In genomic region chr9:122027081-122027913, GRCm38 (mm10) we compare ENCODE assay signal across 10 mouse cellular contexts. TPM values are rescaled to one million over a fixed set of nuclear protein-coding genes. Genes with fewer than 3 reads are reported as not detected.
A peak's percentile ranks its signal among the peaks of the same experiment; 100 is the strongest.
DNase-seq lines count a peak whose midpoint lies in the region; ATAC-seq lines count a peak whose summit lies in the region.
"Had no signal": no experiment of that assay in that cellular context is flagged by ENCODE, and none has a peak within 500 bp of the region (broad histone marks: within the 10 kb centered on the region; RNA-seq: fewer than 3 reads in every experiment).

No protein-coding gene starts in this region.

- H3K9me3 ChIP-seq in megakaryocyte, embryonic 14.5 days = no peaks in the 10 kb centered on the region
- no peaks in the 10 kb centered on the region for H3K9me3 ChIP-seq in embryonic facial prominence, embryonic 15.5 days (replicated peaks)
- H3K9me3 ChIP-seq in hindbrain, embryonic 12.5 days (replicated peaks) = no peaks in the 10 kb centered on the region
- no peaks in the 10 kb centered on the region for H3K9me3 ChIP-seq in liver, embryonic 11.5 days (ENCODE audit: control insufficient read depth, low read length)
- H3K9me3 ChIP-seq in stomach, embryonic 14.5 days (ENCODE audit: control insufficient read depth, low read depth, low read length) = no peaks in the 10 kb centered on the region

- WGBS in embryonic facial prominence, embryonic 15.5 days = 53% methylated on average over 6 of the region's 6 CpGs
- WGBS in hindbrain, embryonic 12.5 days = 67% methylated on average over 6 of the region's 6 CpGs
- 66% methylated on average over 6 of the region's 6 CpGs for WGBS in liver, embryonic 11.5 days
- 60% methylated on average over 6 of the region's 6 CpGs for WGBS in stomach, embryonic 14.5 days

- H3K4me3 ChIP-seq in megakaryocyte, embryonic 14.5 days (replicated peaks) = peak overlapping the region; percentile 57
- no peak overlapping the region for H3K4me3 ChIP-seq in embryonic facial prominence, embryonic 15.5 days (replicated peaks)
- H3K4me3 ChIP-seq in hindbrain, embryonic 12.5 days = no peak overlapping the region
- no peak overlapping the region for H3K4me3 ChIP-seq in liver, embryonic 11.5 days (ENCODE audit: low read depth, low read length)
- no peak overlapping the region for H3K4me3 ChIP-seq in stomach, embryonic 14.5 days (ENCODE audit: low read depth, low read length)
- H3K4me3 ChIP-seq: erythroblast, embryonic 14.5 days had no signal

- H3K36me3 ChIP-seq in megakaryocyte, embryonic 14.5 days (replicated peaks; ENCODE audit: low read length) = no peaks in the 10 kb centered on the region
- no peaks in the 10 kb centered on the region for H3K36me3 ChIP-seq in embryonic facial prominence, embryonic 15.5 days
- no peaks in the 10 kb centered on the region for H3K36me3 ChIP-seq in hindbrain, embryonic 12.5 days
- no peaks in the 10 kb centered on the region for H3K36me3 ChIP-seq in liver, embryonic 11.5 days (ENCODE audit: control insufficient read depth, insufficient read depth, low read length)
- no peaks in the 10 kb centered on the region for H3K36me3 ChIP-seq in stomach, embryonic 14.5 days (ENCODE audit: control insufficient read depth, insufficient read depth, low read length)

- ATAC-seq in megakaryocyte, adult 5-6 weeks (ENCODE audit: poor library complexity, severe bottlenecking) = no peak
- ATAC-seq in embryonic facial prominence, embryonic 15.5 days (ENCODE audit: insufficient number of reproducible peaks, low FRiP score, low TSS enrichment, low read depth) = peak; percentile 39; the same call in 1 of the 2 replicates
- ATAC-seq in hindbrain, embryonic 12.5 days (ENCODE audit: low FRiP score) = no peak
- no peak for ATAC-seq in liver, embryonic 11.5 days (replicated peaks; ENCODE audit: low FRiP score)
- peak; percentile 51; the same call in 1 of the 2 replicates for ATAC-seq in stomach, embryonic 14.5 days (ENCODE audit: insufficient number of reproducible peaks, insufficient read depth, low FRiP score, low read depth)

- DNase-seq in liver, embryonic 11.5 days (ENCODE audit: low spot score) = no peak
- no peak for DNase-seq in B cell, adult 2 months
- no peak for DNase-seq in thymus, postnatal 0 days (ENCODE audit: low spot score)

- H3K27me3 ChIP-seq in megakaryocyte, embryonic 14.5 days (replicated peaks) = no peaks in the 10 kb centered on the region
- H3K27me3 ChIP-seq in embryonic facial prominence, embryonic 15.5 days = no peaks in the 10 kb centered on the region
- no peaks in the 10 kb centered on the region for H3K27me3 ChIP-seq in hindbrain, embryonic 12.5 days
- H3K27me3 ChIP-seq in liver, embryonic 11.5 days (replicated peaks; ENCODE audit: control insufficient read depth, insufficient read depth, low read length) = no peaks in the 10 kb centered on the region
- no peaks in the 10 kb centered on the region for H3K27me3 ChIP-seq in stomach, embryonic 14.5 days (ENCODE audit: control insufficient read depth, insufficient read depth, low read length)

- H3K9ac ChIP-seq in embryonic facial prominence, embryonic 15.5 days = no peak overlapping the region
- H3K9ac ChIP-seq in hindbrain, embryonic 12.5 days = no peak overlapping the region
- no peak overlapping the region for H3K9ac ChIP-seq in liver, embryonic 11.5 days (ENCODE audit: low read depth, low read length)
- no peak overlapping the region for H3K9ac ChIP-seq in stomach, embryonic 14.5 days (replicated peaks; ENCODE audit: low read depth, low read length)

- no peak overlapping the region for H3K4me2 ChIP-seq in embryonic facial prominence, embryonic 15.5 days (replicated peaks)
- no peak overlapping the region for H3K4me2 ChIP-seq in hindbrain, embryonic 12.5 days (replicated peaks)
- no peak overlapping the region for H3K4me2 ChIP-seq in liver, embryonic 11.5 days
- H3K4me2 ChIP-seq in stomach, embryonic 14.5 days (replicated peaks; ENCODE audit: low read depth, low read length) = no peak overlapping the region

- H3K4me1 ChIP-seq in megakaryocyte, embryonic 14.5 days = peaks cover 100% of the 10 kb centered on the region
- H3K4me1 ChIP-seq in embryonic facial prominence, embryonic 15.5 days = peaks cover 12% of the 10 kb centered on the region
- H3K4me1 ChIP-seq in hindbrain, embryonic 12.5 days = peaks cover 23% of the 10 kb centered on the region
- H3K4me1 ChIP-seq in liver, embryonic 11.5 days (replicated peaks; ENCODE audit: control insufficient read depth, insufficient read depth, low read length) = peaks cover 10% of the 10 kb centered on the region
- H3K4me1 ChIP-seq in stomach, embryonic 14.5 days (ENCODE audit: control insufficient read depth, insufficient read depth, low read length) = peaks cover 15% of the 10 kb centered on the region; the same call in 1 of the 2 replicates

- H3K27ac ChIP-seq in embryonic facial prominence, embryonic 15.5 days (replicated peaks) = no peak overlapping the region
- peak overlapping the region; percentile 31; the same call in 1 of the 2 replicates for H3K27ac ChIP-seq in hindbrain, embryonic 12.5 days
- H3K27ac ChIP-seq in liver, embryonic 11.5 days (ENCODE audit: low read depth, low read length) = peak overlapping the region; percentile 16
- peak overlapping the region; percentile 74; the same call in 1 of the 2 replicates for H3K27ac ChIP-seq in stomach, embryonic 14.5 days (ENCODE audit: low read length)

RNA-seq across cellular contexts. Expression of gene Pomgnt2, which starts 30.4 kb away (rescaled TPM):
- 3.1 and 5.6 TPM in 2 replicates for polyA plus RNA-seq in megakaryocyte, embryonic 14.5 days (2012; ENCODE audit: insufficient read depth, low replicate concordance)
- total RNA-seq in megakaryocyte, adult 5-6 weeks (2015) = 1.4 TPM in 1 of 2 replicates, not detected in the other
- 0.18 and 1.5 TPM in 2 replicates for total RNA-seq in megakaryocyte, adult 5-6 weeks (2017)
- 18.4 and 21.2 TPM in 2 replicates for polyA plus RNA-seq in embryonic facial prominence, embryonic 15.5 days (2015; fragmentation: Nextera tagmentation; extraction: Ambion mirVana)
- polyA plus RNA-seq in hindbrain, embryonic 12.5 days (2016; fragmentation: Nextera tagmentation; extraction: Ambion mirVana) = 14.7 and 17.3 TPM in 2 replicates
- 5.1 and 6.1 TPM in 2 replicates for polyA plus RNA-seq in liver, embryonic 11.5 days (2014; fragmentation: Nextera tagmentation; extraction: Ambion mirVana)
- polyA plus RNA-seq in stomach, embryonic 14.5 days (2014; fragmentation: Nextera tagmentation; extraction: Ambion mirVana) = 13.0 and 13.8 TPM in 2 replicates
- 5.8 and 6.2 TPM in 2 replicates for polyA plus RNA-seq in thymus, postnatal 0 days (2015; fragmentation: Nextera tagmentation; extraction: Ambion mirVana)
- total RNA-seq: neutrophil, adult 5-6 weeks had no signal

Comparison
In these comparisons a context has a peak if more than half of its experiments do, and no peak if none do; other contexts are left out.
1. ATAC-seq: peak in embryonic facial prominence, embryonic 15.5 days (single experiment) and stomach, embryonic 14.5 days (single experiment); none in megakaryocyte, adult 5-6 weeks (single experiment), hindbrain, embryonic 12.5 days (single experiment) and liver, embryonic 11.5 days (single experiment).